Mouse (Mus musculus) heart, postnatal 25 days (tissue): Measurements from ENCODE around the gene Ripor3. TPM values are rescaled to one million over a fixed set of nuclear protein-coding genes. Genes with fewer than 3 reads are reported as not detected.

Source experiments
- DNase-seq: peaks from one replicate; pipeline ENCODE4 v3.0.0; 2022; ENCODE audit warnings: low spot score
- intact Hi-C: fragments of 180-260 bp; cut with DNase I; formaldehyde crosslinking; loops from one replicate; pipeline ENCODE4 v1.15.1; 2025
- total RNA-seq, 2 experiments: library from RNA; stranded (reverse); gene quantifications; 2 replicates each; pipeline ENCODE4 v1.2.3; 2021

The Ripor3 gene
- total RNA-seq, 2 experiments from 2014 or later: 0.49 to 0.75 TPM

GRCm38 (mm10) chr2:167960584-167960983, 49.8 kb downstream of the Ripor3 start:
- no peak for DNase-seq
- intact Hi-C loops: no loop called here

- DNase-seq: no peak
- intact Hi-C loops: no loop called here
These were observed 50.4 kb downstream of the Ripor3 start for GRCm38 (mm10) chr2:167959996-167960395.

- intact Hi-C loops: no loop called here
- DNase-seq: no peak
These were observed 51.0 kb downstream of the Ripor3 start for GRCm38 (mm10) chr2:167959384-167959911.

GRCm38 (mm10) chr2:167958843-167959242, 51.6 kb downstream of the Ripor3 start:
- DNase-seq: peak; percentile 80
- intact Hi-C loops: no loop called here

GRCm38 (mm10) chr2:167958082-167958788, 52.2 kb downstream of the Ripor3 start:
- DNase-seq: no peak
- intact Hi-C loops: no loop called here

- intact Hi-C loops: no loop called here
- DNase-seq: no peak
These were observed 52.9 kb downstream of the Ripor3 start for GRCm38 (mm10) chr2:167957539-167957938.

- no peak for DNase-seq
- intact Hi-C loops: no loop called here
These were observed 55.5 kb downstream of the Ripor3 start for GRCm38 (mm10) chr2:167954928-167955327.

- no peak for DNase-seq
- intact Hi-C loops: no loop called here
These were observed 56.6 kb downstream of the Ripor3 start for GRCm38 (mm10) chr2:167953819-167954218.

GRCm38 (mm10) chr2:167951301-167952211, 58.9 kb downstream of the Ripor3 start:
- intact Hi-C loops: no loop called here
- DNase-seq: no peak

- DNase-seq: no peak
- intact Hi-C loops: no loop called here
These were observed 59.7 kb downstream of the Ripor3 start for GRCm38 (mm10) chr2:167950681-167951080.

- intact Hi-C loops: no loop called here
- DNase-seq: no peak
These were observed 60.6 kb downstream of the Ripor3 start for GRCm38 (mm10) chr2:167949808-167950207.

GRCm38 (mm10) chr2:167949250-167949649, 61.2 kb downstream of the Ripor3 start:
- DNase-seq: no peak
- intact Hi-C loops: no loop called here

- intact Hi-C loops: no loop called here
- no peak for DNase-seq
These were observed 61.9 kb downstream of the Ripor3 start for GRCm38 (mm10) chr2:167948557-167948956.

- intact Hi-C loops: no loop called here
- DNase-seq: no peak
These were observed 62.4 kb downstream of the Ripor3 start for GRCm38 (mm10) chr2:167948047-167948446.

GRCm38 (mm10) chr2:167947251-167947650, 63.2 kb downstream of the Ripor3 start:
- no peak for DNase-seq
- intact Hi-C loops: no loop called here

GRCm38 (mm10) chr2:167945451-167945850, 65.0 kb downstream of the Ripor3 start:
- DNase-seq: no peak
- intact Hi-C loops: no loop called here

- DNase-seq: no peak
- intact Hi-C loops: no loop called here
These were observed 66.2 kb downstream of the Ripor3 start for GRCm38 (mm10) chr2:167944193-167944592.

GRCm38 (mm10) chr2:167942926-167943633, 67.3 kb downstream of the Ripor3 start:
- intact Hi-C loops: no loop called here
- DNase-seq: peak; percentile 51

GRCm38 (mm10) chr2:167942199-167942925, 68.1 kb downstream of the Ripor3 start:
- peak; percentile 63 for DNase-seq

GRCm38 (mm10) chr2:167941745-167942176, 68.7 kb downstream of the Ripor3 start:
- no peak for DNase-seq
- intact Hi-C loops: no loop called here

More at GRCm38 (mm10) chr2:167942199-167942925, 68.1 kb downstream of the Ripor3 start:
- intact Hi-C loops: no loop called here
